Mouse (Mus musculus) ES-E14 (cell line): ENCODE data around the gene Sh2d4b.

Experiments
- CHD2 ChIP-seq: IDR thresholded peaks from 2 replicates; pipeline ENCODE4 v1.6.1; 2014; ENCODE audit warnings: mild to moderate bottlenecking, low read depth, low read length, inconsistent platforms
- HCFC1 ChIP-seq: IDR thresholded peaks from 2 replicates; pipeline ENCODE4 v1.6.1; 2012; ENCODE audit warnings: low read length, inconsistent platforms, borderline replicate concordance; ENCODE audit not compliant: insufficient read depth
- ZC3H11A ChIP-seq: IDR thresholded peaks from 2 replicates; pipeline ENCODE4 v1.6.1; 2012; ENCODE audit warnings: low read depth, mild to moderate bottlenecking, inconsistent platforms, low read length, borderline replicate concordance
- ZNF384 ChIP-seq: IDR thresholded peaks from 2 replicates; pipeline ENCODE4 v1.6.1; 2012; ENCODE audit warnings: low read depth, low read length, inconsistent platforms

DNA sequence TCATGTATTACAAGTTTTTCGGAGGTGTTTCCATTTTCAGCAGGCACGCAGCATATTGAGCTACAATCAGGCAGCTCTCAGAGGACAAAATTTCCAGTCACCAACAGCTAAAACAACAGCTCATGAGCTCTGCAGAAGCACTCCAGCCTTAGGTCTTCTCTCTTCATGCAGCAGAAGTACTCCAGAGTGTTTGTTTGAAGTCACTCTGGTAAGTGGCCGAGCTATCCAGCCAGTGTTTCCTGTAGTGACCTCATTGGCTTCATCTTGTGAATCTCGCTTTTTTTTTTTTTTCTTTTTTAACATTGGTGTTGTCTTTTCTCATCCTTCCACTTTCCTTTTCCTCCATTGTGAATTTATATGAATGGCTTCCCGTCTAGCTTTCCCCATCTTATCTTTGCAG, 40.1 kb downstream of the Sh2d4b start:
- TF ChIP-seq CHD2 (no peak), HCFC1 (no peak), ZC3H11A (no peak), ZNF384 (no peak)
